Mouse (Mus musculus) ES-E14 (cell line): Measurements from ENCODE around the gene Cep131.

Experiments
- CHD2 ChIP-seq: IDR thresholded peaks from 2 replicates; pipeline ENCODE4 v1.6.1; 2014; ENCODE audit warnings: mild to moderate bottlenecking, low read depth, low read length, inconsistent platforms
- HCFC1 ChIP-seq: IDR thresholded peaks from 2 replicates; pipeline ENCODE4 v1.6.1; 2012; ENCODE audit warnings: low read length, inconsistent platforms, borderline replicate concordance; ENCODE audit not compliant: insufficient read depth

- TF ChIP-seq HCFC1 (no peak), CHD2 (no peak)
Measured at GRCm38 (mm10) chr11:120022841-120023240, 63.8 kb downstream of the Cep131 start.
